Mouse (Mus musculus): ENCODE data around the gene Chuk.
"Not testable (repeated sequence)": the region's sequence is repeated elsewhere in the genome, so short reads cannot be mapped to it uniquely, and the experiment has no call there.

Gene Chuk

DNA sequence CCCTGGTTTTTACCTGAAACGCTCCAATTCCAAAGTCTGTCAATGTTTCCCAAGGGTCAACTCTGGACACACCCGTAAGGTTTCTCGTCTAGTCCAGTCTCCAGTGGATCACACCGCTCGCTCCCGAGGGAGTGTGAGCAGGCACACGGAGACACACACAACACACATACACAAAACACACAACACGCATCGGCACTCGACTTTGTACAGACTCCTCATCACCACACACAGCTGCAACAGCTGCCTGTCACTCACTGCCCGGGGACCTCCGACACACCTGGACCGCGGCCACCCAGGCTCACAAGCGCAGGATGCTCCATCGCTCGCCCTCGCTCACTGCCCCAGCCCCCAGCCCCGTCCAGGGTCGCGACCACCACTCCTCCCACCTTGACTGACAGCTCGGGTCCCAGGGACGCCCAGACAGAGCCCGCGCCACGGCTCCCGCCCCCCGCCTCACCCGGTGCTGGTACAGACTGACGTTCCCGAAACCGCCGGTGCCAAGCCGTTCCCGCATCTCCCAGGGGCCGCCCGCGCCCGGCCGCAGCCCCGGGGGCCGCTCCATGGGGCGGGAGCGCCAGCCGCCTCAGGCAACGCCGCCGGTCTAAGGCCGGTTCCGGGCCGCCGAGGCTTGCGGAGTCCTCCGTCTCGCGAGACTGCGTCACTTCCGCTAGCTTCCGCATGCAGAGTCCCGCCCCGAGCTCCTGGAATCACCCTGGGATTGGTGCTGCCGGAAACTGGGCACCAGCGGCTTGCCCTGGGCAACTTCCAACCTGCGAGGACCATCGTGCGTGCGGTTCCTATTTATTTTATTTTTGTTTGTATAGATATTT lies at the start of gene Chuk:
Gene Chuk, minus strand, starts transcription at position 650 of the 830 bp plus-strand sequence.
- DNase-seq (ENCODE audit: low read depth, low spot score): peak; percentile 93

GRCm38 (mm10) chr19:44157005-44157404 lies 49.7 kb upstream of the Chuk start:
- no peak for DNase-seq (ENCODE audit: low read depth, low spot score)

DNA sequence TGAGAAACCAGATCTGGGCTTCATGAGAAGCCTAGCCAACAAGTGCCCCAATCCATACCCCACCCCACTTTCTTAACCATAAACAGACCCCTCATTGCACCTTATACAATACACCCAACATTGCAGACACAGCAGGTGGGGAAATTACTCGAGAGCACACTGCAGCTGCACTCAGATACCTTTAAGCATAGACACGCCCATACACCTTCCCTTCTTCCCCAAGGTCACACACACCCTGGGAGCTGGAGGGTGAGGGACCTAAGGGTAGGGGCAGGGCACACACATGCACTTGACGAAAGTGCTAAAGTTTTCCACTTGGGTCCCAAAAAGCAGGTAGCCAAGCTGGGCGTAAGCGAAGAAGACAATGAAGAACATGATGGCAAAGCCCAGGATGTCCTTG lies 46.5 kb upstream of the Chuk start:
- DNase-seq (ENCODE audit: low read depth, low spot score): no peak

GRCm38 (mm10) chr19:44148991-44149390 lies 41.7 kb upstream of the Chuk start:
- DNase-seq (ENCODE audit: low read depth, low spot score): no peak

GRCm38 (mm10) chr19:44148345-44148744 lies 41.1 kb upstream of the Chuk start:
- no peak for DNase-seq (ENCODE audit: low read depth, low spot score)

- no peak for DNase-seq (ENCODE audit: low read depth, low spot score)
These were observed 39.7 kb upstream of the Chuk start for GRCm38 (mm10) chr19:44146951-44147350.

DNA sequence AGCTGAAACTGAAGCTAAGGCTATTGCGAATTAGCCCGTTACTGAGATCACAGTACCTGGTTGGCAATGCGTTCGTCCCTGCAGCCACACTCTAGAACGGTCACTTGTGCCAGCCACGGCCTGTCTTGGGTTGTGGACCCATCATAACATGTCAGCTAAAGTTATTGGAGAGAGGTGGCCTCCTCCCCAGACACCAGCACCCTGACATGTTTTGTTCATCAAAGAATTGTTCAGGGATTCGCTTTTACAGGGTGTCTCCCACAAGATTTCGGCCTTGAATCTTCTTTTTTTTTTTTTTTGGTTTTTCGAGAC lies 39.2 kb upstream of the Chuk start:
- no peak for DNase-seq (ENCODE audit: low read depth, low spot score)

- DNase-seq (ENCODE audit: low read depth, low spot score): peak; percentile 68
These were observed 38.7 kb upstream of the Chuk start, which contains the start of gene Bloc1s2 for GRCm38 (mm10) chr19:44145702-44146567. TSS of gene Bloc1s2 (minus strand) at chr19:44146446.

- DNase-seq (ENCODE audit: low read depth, low spot score): no peak
These were observed 37.1 kb upstream of the Chuk start for GRCm38 (mm10) chr19:44144366-44144765.

DNA sequence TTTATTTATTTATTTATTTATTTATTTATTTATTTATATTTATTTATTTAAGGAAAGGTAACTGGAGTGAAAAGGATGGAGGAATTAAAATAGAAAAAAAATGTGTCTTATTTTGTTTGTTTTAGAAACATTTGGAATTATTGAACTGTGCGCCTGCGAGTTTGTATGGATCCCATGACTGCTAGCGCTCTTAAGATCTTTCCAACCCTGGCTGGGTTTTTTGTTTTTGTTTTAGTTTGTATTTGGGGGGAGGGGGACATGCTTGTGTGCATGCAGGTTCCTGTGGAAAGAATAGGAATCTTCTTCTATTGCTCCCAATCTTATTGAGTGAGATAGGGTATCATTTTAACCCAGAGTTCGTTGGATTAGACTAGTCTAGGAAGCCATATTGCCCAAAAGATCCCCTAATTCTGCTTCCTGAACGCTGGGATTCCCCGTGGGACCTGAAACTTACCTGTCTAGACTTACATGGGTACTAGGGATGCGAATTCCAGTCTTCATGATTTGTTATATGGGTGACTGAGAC lies 28.7 kb upstream of the Chuk start:
- no peak for DNase-seq (ENCODE audit: low read depth, low spot score)

GRCm38 (mm10) chr19:44135072-44135959 lies 28.0 kb upstream of the Chuk start, which contains the start of gene Cwf19l1:
TSS of gene Cwf19l1 (minus strand) at chr19:44135876.
- peak; percentile 89 for DNase-seq (ENCODE audit: low read depth, low spot score)

GRCm38 (mm10) chr19:44132917-44133316 lies 25.6 kb upstream of the Chuk start:
- no peak for DNase-seq (ENCODE audit: low read depth, low spot score)

GRCm38 (mm10) chr19:44128560-44128959 lies 21.3 kb upstream of the Chuk start:
- DNase-seq (ENCODE audit: low read depth, low spot score): no peak

DNA sequence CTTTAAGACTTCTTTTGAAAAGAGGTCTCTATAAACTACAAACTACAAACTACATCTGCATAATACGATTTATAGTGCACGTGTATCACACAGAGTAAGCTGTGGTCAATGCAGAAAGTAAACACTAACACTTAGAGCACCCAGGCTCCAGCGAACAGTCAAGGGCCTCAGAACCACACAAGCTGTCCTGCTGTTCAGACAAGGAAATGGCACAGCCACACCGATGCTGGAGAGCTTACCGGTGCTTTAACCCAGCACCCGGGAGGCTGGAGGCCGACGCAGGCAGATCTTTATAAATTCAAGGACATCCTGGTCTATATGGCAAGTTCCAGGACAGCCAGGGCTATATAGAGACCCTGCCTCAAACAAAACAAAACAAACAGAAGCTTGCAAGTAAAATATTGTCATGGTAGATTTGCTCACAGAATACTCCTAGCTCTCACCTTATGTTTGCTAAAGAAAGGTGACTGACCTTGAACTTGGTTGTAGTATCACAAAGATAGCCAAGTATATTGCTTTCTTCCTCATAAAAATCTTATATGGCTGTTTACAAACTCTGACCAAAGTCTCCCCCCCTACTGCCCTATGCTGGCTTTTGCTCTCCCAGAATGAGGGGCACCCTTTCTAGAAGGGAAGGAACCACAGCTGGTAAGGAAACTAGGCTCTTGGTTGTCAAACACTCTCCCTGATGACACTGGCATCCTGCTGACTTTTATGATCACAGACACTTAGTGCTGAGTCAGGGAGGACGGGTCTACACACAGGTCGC lies 20.6 kb upstream of the Chuk start:
- DNase-seq (ENCODE audit: low read depth, low spot score): no peak

DNA sequence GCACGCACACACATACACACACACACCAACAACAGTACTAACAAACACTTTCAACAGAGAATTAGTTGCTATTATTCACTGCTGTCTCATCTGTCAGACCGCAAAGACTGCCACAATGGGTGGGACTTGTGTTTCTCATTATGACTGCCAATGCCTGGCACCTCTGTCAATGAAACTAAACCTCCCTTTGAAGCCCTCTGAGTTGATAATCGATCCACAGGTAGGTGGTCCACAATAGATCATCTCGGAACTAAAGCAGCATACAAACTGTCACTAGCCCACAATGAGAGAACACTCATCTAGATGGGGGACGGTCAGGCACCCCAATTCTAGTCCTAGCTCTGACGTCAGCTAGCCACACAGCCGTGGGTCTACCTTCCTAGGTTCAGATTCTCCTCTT lies 13.9 kb upstream of the Chuk start:
- no peak for DNase-seq (ENCODE audit: low read depth, low spot score)

DNA sequence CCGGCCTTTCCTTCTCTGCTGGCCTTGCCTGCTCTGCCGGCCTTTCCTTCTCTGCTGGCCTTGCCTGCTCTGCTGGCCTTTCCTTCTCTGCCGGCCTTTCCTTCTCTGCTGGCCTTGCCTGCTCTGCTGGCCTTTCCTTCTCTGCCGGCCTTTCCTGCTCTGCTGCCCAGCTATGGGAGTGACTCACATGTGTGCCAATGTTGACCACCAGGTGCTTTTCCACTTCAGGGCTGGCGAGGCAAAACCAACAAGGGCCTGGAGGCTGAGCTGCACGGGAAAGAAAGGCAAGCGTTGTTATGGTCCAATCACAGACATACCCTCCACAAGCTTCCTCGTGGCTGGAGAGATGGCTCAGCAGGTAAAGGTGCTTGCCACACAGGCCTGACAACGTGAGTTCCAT lies 13.4 kb upstream of the Chuk start:
- DNase-seq (ENCODE audit: low read depth, low spot score): not testable (repeated sequence)

DNA sequence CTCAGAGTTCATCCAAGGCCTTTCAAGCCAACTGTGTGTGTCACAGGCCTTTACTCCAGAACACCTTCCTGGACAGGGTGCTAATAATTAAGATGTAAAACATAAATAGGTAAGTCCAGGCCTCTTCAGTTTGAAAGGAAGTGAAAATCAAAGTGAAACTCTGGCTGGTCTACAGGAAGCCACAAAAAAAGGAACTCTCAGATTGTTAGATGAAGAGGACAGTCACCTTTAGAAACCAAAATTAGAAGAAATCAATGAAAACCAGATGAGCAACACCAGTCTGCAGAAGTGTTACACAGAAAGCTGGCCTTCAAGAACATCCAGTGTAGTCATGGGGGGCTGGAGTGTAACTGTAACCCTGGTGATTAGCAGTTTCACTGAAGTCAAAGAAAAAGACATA lies 10.5 kb upstream of the Chuk start:
- DNase-seq (ENCODE audit: low read depth, low spot score): no peak

DNA sequence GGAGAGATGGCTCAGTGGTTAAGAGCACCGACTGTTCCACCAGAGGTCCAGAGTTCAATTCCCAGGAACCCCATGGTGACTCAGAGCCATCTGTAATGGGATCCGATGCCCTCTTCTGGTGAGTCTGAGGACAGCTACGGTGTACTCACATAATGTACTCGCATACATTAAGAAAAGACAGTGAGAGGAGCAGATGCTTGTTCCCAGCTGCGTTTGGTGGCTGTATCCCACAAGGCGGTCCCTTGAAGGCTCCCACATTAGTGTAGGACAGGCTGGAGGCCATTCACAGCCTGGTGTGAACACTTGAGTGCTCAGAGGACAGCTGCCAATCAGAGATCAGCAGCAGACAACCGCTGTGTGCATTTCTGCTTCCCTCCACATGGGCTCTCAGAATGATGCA lies 4.4 kb upstream of the Chuk start:
- no peak for DNase-seq (ENCODE audit: low read depth, low spot score)

DNA sequence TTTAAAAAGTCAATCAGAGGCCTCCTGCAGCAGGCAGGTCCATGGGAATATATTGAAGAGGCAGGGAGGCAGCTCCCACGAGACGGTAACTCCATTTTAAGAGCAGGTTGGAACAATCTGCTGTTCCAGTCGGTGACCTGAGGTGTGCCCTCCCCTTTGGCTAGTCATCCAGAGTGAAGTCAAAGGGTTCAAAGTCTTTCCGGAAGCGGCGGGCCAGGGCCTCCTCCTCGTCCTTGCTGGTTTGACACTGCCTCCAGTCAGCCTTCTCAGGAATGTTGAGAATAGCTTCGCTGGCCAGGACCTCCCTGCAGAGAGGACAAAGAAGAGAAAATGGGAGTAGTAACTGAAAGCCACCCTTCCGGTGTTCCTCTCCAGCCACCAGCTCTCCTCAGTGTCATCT lies 3.1 kb upstream of the Chuk start:
- DNase-seq (ENCODE audit: low read depth, low spot score): no peak

DNA sequence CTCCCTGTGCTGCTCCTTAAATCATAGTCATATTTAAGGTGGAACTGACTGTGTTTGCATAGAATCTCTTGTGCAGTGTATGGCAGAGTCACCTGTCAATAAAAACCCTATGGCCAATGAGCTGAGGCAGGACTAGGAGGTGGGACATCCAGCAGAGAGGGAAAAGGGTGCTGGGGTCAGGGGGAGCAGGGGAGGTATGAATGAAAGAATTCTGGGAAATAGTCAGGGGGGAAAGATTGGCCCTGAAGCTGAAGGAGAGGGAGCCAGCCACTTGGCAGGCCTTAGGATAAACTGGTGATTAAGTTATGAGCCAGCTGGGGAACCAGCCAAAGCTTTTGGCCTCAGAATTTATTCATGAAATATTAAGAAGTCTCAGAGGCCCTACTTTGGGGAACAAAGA lies 1.7 kb upstream of the Chuk start:
- DNase-seq (ENCODE audit: low read depth, low spot score): no peak

All from retina, adult 2 months (tissue).